Mouse (Mus musculus) neural tube, embryonic 10.5 days (tissue): ENCODE results near the gene Mical3.
A peak's percentile ranks its signal among the peaks of the same experiment; 100 is the strongest.
"Not testable (repeated sequence)": the region's sequence is repeated elsewhere in the genome, so short reads cannot be mapped to it uniquely, and the experiment has no call there.

ENCODE experiments used
- DNase-seq: peaks from one replicate; pipeline ENCODE4 v3.0.0-alpha.2; 2017; ENCODE audit warnings: low spot score; ENCODE audit errors: extremely low spot score

The Mical3 gene

DNA sequence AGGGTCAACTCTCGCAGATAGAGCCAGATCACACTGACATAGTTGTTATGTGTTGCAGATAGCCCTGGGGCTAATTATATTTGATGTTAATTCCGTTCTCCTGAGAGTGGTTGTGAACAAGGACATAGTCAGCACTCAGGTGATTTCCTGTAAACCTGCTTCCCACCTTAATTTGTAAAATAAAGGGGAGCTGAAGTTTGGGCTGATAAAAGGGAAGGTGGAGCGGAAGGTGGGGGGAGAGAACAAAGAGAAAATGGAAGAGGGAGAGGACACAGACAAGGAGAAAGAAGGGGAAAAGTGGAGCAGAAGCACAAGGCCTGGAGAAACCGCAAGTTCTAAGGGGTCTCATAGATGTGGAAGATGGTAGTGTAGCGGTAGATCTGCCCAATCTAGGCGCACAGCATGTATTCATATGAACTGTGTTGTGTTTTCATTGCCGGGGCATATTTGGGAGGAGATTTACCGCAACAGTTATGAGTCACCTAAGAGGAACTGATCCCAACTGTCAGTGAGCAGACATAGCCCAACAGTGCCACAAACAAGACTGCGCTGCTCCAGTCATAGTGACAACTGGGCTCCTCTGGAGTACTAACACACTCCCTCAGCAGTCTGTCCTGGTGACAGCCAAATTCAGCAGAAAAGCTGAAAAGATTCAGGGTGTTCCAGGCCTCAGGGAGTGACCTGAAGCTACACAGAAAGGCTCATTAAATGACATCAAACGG, 222.8 kb downstream of the Mical3 start:
- not testable (repeated sequence) for DNase-seq

GRCm38 (mm10) chr6:120906521-120906920, 224.3 kb downstream of the Mical3 start:
- DNase-seq = no peak

DNA sequence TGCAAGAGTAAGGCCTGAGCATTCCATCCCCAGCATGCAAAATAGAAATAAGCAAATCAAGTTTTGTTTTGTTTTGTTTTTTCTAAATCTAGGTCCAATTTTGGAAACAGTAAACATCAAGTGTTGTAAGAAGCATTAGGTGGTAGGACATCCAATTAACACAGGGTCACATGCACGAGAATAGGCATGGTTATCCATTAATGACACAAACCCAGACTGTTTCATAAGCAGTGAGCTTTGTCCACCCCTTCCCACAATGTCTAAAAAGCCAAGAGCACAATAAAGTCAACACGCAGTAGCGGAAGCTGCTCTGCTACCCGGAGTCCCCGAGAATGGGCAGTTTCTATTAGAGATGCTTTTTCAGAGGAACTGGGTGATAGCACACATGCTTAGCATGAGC, 225.7 kb downstream of the Mical3 start:
- DNase-seq = no peak

GRCm38 (mm10) chr6:120903961-120904360, 226.8 kb downstream of the Mical3 start:
- no peak for DNase-seq

- DNase-seq = no peak
These were observed 227.3 kb downstream of the Mical3 start for GRCm38 (mm10) chr6:120903450-120903912.

- DNase-seq = no peak
These were observed 228.8 kb downstream of the Mical3 start for GRCm38 (mm10) chr6:120901776-120902645.

DNA sequence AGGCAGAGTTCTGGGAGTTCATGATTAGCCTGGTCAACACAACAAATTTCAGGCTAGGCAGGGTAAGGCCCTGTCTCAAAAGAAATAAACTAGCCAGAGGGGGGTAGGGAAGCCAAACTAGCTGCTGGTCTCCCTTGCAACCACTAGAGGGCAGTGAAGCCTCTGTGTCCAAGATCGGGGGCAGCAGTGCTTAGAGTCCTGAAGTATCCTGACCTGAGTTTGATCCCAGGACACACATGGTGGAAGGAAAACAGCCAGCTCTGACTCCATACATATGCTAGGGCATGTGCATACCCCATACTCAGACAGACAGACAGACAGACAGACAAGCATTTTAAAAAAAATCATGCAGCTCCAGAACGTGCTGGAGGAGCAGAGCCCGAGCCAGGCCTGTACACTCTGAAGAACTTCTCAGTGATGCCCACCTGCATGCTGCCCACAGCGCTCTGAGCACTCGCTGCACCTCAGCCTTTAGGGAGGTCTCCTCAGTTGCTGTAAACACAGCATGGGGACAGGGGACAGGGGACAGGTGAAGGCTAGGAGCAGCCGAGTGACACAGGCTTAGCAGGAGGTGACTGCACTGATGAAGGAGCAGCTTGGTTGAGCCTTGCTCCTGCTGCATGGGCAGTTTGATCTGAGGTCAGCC, 232.5 kb downstream of the Mical3 start:
- DNase-seq = peak; percentile 33

GRCm38 (mm10) chr6:120894524-120894923, 236.3 kb downstream of the Mical3 start:
- DNase-seq = no peak

GRCm38 (mm10) chr6:120894089-120894488, 236.7 kb downstream of the Mical3 start:
- DNase-seq = no peak

DNA sequence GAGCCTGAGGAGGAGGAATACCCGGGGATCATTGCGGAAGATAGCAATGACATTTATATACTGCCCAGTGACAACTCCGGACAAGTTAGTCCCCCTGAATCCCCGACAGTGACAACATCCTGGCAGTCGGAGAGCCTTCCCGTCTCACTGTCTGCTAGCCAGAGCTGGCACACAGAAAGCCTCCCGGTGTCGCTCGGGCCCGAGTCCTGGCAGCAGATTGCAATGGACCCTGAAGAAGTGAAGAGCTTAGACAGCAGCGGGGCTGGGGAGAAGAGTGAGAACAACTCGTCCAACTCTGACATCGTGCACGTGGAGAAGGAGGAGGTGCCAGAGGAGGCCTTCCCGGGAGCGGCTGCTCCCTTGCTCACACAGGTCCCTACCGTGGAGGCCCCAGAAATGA, 244.1 kb downstream of the Mical3 start:
- no peak for DNase-seq

- DNase-seq = no peak
These were observed 246.4 kb downstream of the Mical3 start for GRCm38 (mm10) chr6:120884436-120884835.
